Mouse (Mus musculus) c-Kit-negative CD71-positive TER-119-positive erythroid progenitor cells, embryonic 14.5 days (primary cell): ENCODE results near the gene Akap5.

Experiments
- DNase-seq: peaks from one replicate; pipeline ENCODE4 v3.0.0-alpha.2; 2013; ENCODE audit warnings: low read depth, low spot score

The Akap5 gene

DNA sequence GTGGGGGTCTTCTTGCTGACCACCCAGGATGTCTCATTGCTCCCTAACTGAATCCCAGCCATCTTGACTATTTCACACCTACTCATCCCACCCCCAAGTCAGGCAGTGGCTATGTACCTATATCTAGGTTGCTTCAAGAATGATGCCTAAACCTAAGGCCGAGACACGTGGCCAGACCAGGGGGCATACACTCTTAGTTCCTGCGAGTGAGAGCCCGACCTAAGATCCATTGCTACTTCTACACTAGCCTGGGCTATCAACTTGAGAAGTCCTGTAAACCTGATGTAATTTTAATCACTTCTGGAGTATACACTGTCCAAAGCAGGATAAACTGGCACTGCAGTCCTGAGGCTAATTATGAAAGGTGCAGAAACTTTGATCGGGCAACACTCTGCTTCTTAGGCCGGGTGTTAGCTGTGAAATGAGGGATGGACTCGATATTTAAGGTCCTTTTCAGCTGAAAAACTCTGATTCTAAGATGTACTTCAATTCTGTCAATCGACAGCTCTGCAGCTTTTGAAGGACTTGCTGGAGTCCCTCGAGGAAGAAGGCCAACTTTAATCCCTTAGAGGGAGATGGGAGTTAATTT is 43.6 kb downstream of the Akap5 start:
- DNase-seq = no peak

DNA sequence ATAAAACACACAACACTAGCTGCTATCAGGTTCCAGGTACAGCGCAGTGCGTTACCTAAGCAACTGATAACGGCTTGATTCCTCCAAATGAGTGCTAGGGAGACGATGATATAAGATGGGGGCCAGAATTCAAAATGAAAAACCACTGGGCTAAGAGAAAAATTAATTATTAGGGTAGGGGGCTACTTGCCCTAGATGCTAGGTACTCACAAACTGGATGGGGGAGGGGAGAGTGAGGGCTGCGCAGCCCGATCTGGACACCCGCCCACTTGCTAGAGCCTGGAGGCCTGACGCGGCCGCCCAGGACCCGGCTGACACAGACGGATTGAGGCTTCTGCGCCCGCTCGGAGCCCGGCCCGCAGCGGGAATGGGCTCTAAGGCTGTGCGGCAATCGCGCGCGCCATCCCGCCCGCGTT is 44.1 kb downstream of the Akap5 start:
- DNase-seq = peak; percentile 54

DNA sequence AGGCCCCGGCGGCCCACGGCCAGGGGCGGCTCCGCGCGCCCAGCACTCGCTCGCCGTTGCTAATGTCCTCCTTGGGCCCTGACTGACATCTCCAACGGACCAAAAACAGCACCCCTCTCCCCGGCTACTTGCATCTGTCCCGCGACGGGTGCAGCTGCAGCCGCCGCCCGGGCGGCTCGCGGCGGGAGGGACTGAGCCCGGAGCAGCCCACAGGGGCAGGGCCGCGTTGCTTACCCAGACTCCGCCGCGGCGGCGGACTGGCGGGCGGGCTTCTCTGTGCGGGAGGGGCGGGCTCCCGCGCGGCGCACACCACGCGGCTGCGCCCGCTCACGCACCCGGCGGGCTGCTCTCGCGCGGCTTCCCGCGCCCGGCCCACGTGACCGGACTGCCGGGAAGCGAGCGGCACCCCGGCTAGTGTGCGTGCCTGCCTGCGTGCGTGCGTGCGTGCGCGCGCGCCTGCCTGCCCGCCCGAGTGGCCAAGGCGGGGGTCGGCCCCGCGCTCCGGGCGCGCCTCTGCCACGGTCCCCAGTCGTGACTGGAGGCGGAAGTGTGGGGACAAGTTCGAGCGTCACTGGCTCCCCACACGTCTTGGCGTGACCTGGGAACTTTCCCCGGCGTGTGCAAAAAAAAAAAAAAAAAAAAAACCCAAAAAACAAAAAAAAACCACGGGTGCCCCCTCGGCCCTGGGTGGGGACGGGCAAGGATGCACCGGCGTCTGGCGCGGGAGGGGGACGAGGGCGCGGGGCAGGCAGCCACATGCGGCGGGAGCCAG is 44.7 kb downstream of the Akap5 start, which contains the start of gene Zbtb25:
Zbtb25 (minus strand) TSS at position 397 of the 772 bp plus-strand sequence.
- peak; percentile 73 for DNase-seq

GRCm38 (mm10) chr12:76369978-76370830 is 45.5 kb downstream of the Akap5 start, which contains the start of gene Zbtb1:
Gene Zbtb1 (plus strand): TSS chr12:76370266.
- DNase-seq = peak; percentile 43

DNA sequence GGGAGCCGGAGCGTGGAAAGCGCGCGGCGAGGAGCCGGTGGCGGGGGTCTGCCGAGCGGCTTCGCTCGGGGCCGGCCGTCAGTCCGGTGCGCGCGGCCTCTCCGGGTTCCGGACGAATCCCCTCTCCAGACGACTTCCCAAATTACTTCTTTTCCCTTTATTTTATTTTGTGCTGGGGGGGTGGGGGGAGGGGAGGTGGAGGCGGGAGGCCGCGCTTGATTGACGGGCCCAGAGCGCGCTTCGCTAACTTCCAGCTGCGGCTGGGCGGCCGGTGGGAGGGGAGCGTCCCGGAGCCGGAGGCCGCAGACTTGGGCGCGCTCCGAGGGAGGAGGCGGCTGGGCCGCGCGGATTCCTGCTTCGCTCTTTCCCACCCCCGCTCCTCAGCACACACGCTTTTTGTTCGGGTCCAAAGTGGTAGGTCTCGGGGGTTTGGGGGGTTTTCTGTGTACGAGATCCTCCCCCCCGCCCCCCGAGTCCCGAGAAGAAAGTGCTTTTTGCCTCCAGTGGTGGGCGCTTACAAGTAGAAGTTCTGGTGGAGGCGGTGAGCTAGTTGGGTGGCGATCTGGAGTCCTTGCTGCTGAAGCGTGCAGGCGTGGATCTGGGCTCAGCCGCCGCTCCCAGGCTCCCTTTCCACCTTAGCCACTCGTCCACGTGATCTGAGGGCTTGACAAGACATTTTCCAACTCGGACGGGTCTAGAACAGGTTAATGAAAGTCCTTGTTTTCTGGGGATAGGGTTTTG is 46.3 kb downstream of the Akap5 start:
- peak; percentile 64 for DNase-seq

GRCm38 (mm10) chr12:76372046-76372445 is 47.4 kb downstream of the Akap5 start:
- DNase-seq = no peak

GRCm38 (mm10) chr12:76372881-76373818 is 48.5 kb downstream of the Akap5 start:
- DNase-seq = no peak

DNA sequence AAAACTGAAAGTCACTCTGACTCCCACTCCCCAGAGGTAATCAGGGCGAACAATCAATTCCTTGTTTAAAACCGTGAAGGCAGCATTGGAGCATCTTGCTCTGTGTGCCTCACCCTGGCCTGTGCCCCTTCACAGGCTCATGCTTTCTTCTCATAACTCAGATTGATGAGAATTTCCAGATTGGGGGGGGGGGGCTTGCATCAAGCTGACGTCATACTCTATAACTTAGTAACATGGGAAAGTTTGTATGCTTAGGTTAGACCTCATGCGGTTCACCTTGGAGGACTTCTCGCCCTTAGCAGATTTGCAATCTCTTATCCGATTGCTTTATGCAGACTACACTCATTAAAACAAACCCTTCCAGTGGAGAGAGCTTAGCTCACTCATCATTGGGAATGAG is 49.3 kb downstream of the Akap5 start:
- DNase-seq = no peak

DNA sequence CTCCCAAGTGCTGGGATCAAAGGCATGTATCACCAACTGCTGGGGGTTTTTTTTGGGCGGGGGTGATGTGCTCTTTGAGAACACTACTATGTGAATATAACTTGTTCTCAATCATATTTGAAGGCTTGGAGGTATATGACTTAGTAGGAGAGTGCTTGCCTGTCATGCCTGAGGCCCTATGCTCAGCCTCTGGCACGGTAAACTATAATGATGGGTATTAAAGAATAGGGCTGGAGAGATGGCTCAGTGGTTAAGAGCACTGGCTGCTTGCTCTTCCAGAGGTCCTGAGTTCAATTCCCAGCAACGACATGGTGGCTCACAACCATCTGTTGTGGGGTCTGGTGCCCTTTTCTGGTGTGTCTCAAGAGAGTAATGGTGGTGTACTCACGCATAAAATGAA is 50.2 kb downstream of the Akap5 start:
- no peak for DNase-seq

- peak; percentile 34 for DNase-seq
These were observed 50.8 kb downstream of the Akap5 start for GRCm38 (mm10) chr12:76375506-76375905.

- DNase-seq = peak; percentile 46
These were observed 52.0 kb downstream of the Akap5 start for GRCm38 (mm10) chr12:76376649-76377048.

GRCm38 (mm10) chr12:76377059-76377458 is 52.4 kb downstream of the Akap5 start:
- no peak for DNase-seq

GRCm38 (mm10) chr12:76377726-76378125 is 53.0 kb downstream of the Akap5 start:
- DNase-seq = no peak

GRCm38 (mm10) chr12:76378556-76378955 is 53.9 kb downstream of the Akap5 start:
- no peak for DNase-seq

DNA sequence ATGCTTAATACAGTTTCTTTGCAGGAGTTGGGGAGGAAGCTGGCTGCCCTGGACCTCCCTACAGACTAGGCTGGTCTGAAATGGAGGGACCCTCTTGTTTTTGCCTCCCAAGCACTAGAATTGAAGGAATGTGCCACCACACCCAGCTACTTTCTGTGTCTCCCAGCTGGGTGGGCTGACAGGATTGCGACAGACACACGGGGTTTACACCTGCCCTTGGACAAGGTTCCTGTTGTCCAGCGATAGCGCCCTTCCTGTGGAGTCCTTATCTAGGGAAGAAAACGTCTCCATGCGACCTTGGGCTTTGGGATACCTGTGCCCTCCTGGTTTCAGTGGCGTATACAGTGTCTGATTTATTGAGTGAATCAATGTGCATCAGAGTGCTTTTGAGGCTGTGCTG is 55.5 kb downstream of the Akap5 start:
- DNase-seq = no peak
